Mouse (Mus musculus): ENCODE data around the gene Plin1.

- TF ChIP-seq CTCF (IDR thresholded peaks at IDR 0.05) = no peak
- TF ChIP-seq EP300 (IDR thresholded peaks at IDR 0.05) = no peak
Measured at GRCm38 (mm10) chr7:79759766-79760165, 27.1 kb upstream of the Plin1 start.
